Mouse (Mus musculus) liver, embryonic 14.5 days (tissue): ENCODE measurements around the gene Hsf2.

Source experiments
- CTCF ChIP-seq: IDR thresholded peaks from 2 replicates; pipeline ENCODE4 v1.5.1; 2016; ENCODE audit warnings: antibody characterized with exemption, low read depth, control low read depth
- EP300 ChIP-seq: IDR thresholded peaks from 2 replicates; pipeline ENCODE4 v1.6.1; 2016; ENCODE audit warnings: antibody characterized with exemption, low read depth

- TF ChIP-seq CTCF (no peak), EP300 (no peak)
Observed at GRCm38 (mm10) chr10:57557597-57557996, 71.4 kb downstream of the Hsf2 start.
